Mouse (Mus musculus): ENCODE measurements around the gene Pde9a.

Gene Pde9a

GRCm38 (mm10) chr17:31386766-31387275, 811 bp downstream of the Pde9a start:
- no peak for DNase-seq (ENCODE audit: low read depth, low spot score)

GRCm38 (mm10) chr17:31389432-31390050, 3.5 kb downstream of the Pde9a start:
- no peak for DNase-seq (ENCODE audit: low read depth, low spot score)

GRCm38 (mm10) chr17:31391462-31391861, 5.5 kb downstream of the Pde9a start:
- DNase-seq (ENCODE audit: low read depth, low spot score), result no peak

GRCm38 (mm10) chr17:31392041-31392440, 6.0 kb downstream of the Pde9a start:
- DNase-seq (ENCODE audit: low read depth, low spot score), result no peak

- DNase-seq (ENCODE audit: low read depth, low spot score), result no peak
These were observed 7.8 kb downstream of the Pde9a start for GRCm38 (mm10) chr17:31393811-31394210.

- DNase-seq (ENCODE audit: low read depth, low spot score), result no peak
These were observed 14.3 kb downstream of the Pde9a start for GRCm38 (mm10) chr17:31400294-31400693.

GRCm38 (mm10) chr17:31401160-31401559, 15.2 kb downstream of the Pde9a start:
- DNase-seq (ENCODE audit: low read depth, low spot score), result no peak

- DNase-seq (ENCODE audit: low read depth, low spot score), result no peak
These were observed 16.7 kb downstream of the Pde9a start for GRCm38 (mm10) chr17:31402713-31403112.

GRCm38 (mm10) chr17:31405694-31406227, 19.8 kb downstream of the Pde9a start:
- no peak for DNase-seq (ENCODE audit: low read depth, low spot score)

GRCm38 (mm10) chr17:31409741-31410350, 23.8 kb downstream of the Pde9a start:
- no peak for DNase-seq (ENCODE audit: low read depth, low spot score)

GRCm38 (mm10) chr17:31415258-31415657, 29.2 kb downstream of the Pde9a start:
- DNase-seq (ENCODE audit: low read depth, low spot score), result no peak

- no peak for DNase-seq (ENCODE audit: low read depth, low spot score)
These were observed 33.0 kb downstream of the Pde9a start for GRCm38 (mm10) chr17:31418804-31419597.

GRCm38 (mm10) chr17:31419598-31419950, 33.6 kb downstream of the Pde9a start:
- DNase-seq (ENCODE audit: low read depth, low spot score), result no peak

- DNase-seq (ENCODE audit: low read depth, low spot score), result no peak
These were observed 34.0 kb downstream of the Pde9a start for GRCm38 (mm10) chr17:31419995-31420394.

- DNase-seq (ENCODE audit: low read depth, low spot score), result no peak
These were observed 34.6 kb downstream of the Pde9a start for GRCm38 (mm10) chr17:31420658-31421057.

GRCm38 (mm10) chr17:31422381-31422780, 36.4 kb downstream of the Pde9a start:
- no peak for DNase-seq (ENCODE audit: low read depth, low spot score)

- DNase-seq (ENCODE audit: low read depth, low spot score), result peak; percentile 54
These were observed 37.0 kb downstream of the Pde9a start for GRCm38 (mm10) chr17:31423020-31423419.

- DNase-seq (ENCODE audit: low read depth, low spot score), result no peak
These were observed 38.3 kb downstream of the Pde9a start for GRCm38 (mm10) chr17:31424358-31424757.

- peak; percentile 50 for DNase-seq (ENCODE audit: low read depth, low spot score)
These were observed 38.8 kb downstream of the Pde9a start for GRCm38 (mm10) chr17:31424798-31425197.

- no peak for DNase-seq (ENCODE audit: low read depth, low spot score)
These were observed 40.1 kb downstream of the Pde9a start for GRCm38 (mm10) chr17:31425827-31426698.

- DNase-seq (ENCODE audit: low read depth, low spot score), result peak; percentile 36
These were observed 43.4 kb downstream of the Pde9a start for GRCm38 (mm10) chr17:31429402-31429801.
